Mouse (Mus musculus): Measurements from ENCODE around the gene 4930558C23Rik. TPM values are rescaled to one million over a fixed set of nuclear protein-coding genes. Genes with fewer than 3 reads are reported as not detected.
"Not testable (repeated sequence)": the region's sequence is repeated elsewhere in the genome, so short reads cannot be mapped to it uniquely, and the experiment has no call there.

4930558C23Rik gene
- polyA plus RNA-seq, 1 experiment from 2014 or later = not detected

- Histone ChIP-seq H3K4me2 (no peak overlapping the region), H3K27me3 (no peaks in the 10 kb centered on the region), H3K4me3 (no peak overlapping the region), H3K9me3 (no peaks in the 10 kb centered on the region), H3K9ac (no peak overlapping the region), H3K27ac (replicated peaks) (no peak overlapping the region), H3K36me3 (peaks cover 12% of the 10 kb centered on the region), H3K4me1 (replicated peaks) (peaks cover 6% of the 10 kb centered on the region)
- no peak for ATAC-seq (ENCODE audit: low FRiP score, low read depth)
- WGBS = 98% methylated on average over 2 of the region's 2 CpGs
Measured at GRCm38 (mm10) chr3:95357746-95358145, 44.9 kb downstream of the 4930558C23Rik start.

- H3K4me2 ChIP-seq = peak within 1 kb of the TSS; percentile 50
- peak within 1 kb of the TSS; percentile 45 for H3K4me3 ChIP-seq
- peak within 1 kb of the TSS; percentile 47 for H3K9ac ChIP-seq
- peaks cover 17% of the 10 kb centered on the region for H3K36me3 ChIP-seq
- H3K27me3 ChIP-seq; H3K9me3 ChIP-seq; H3K4me1 ChIP-seq (replicated peaks): not testable (repeated sequence)
- H3K27ac ChIP-seq (replicated peaks) = peak within 1 kb of the TSS; percentile 62; the same call in 1 of the 2 replicates
- WGBS = under 1% methylated on average over 29 of the region's 57 CpGs
- peak; percentile 96 for ATAC-seq (ENCODE audit: low FRiP score, low read depth)
Measured at GRCm38 (mm10) chr3:95356701-95357449, 45.8 kb downstream of the 4930558C23Rik start, which contains the start of gene Setdb1. Gene Setdb1, minus strand, starts transcription at chr3:95357202.

GRCm38 (mm10) chr3:95355911-95356544 lies 46.6 kb downstream of the 4930558C23Rik start:
- not testable (repeated sequence) for H3K9me3 ChIP-seq; H3K9ac ChIP-seq; H3K27ac ChIP-seq (replicated peaks); H3K27me3 ChIP-seq; ATAC-seq (ENCODE audit: low FRiP score, low read depth); H3K4me1 ChIP-seq (replicated peaks)
- H3K36me3 ChIP-seq = peaks cover 21% of the 10 kb centered on the region
- WGBS = 25% methylated on average over 10 of the region's 19 CpGs
- H3K4me2 ChIP-seq = peak overlapping the region; percentile 50
- H3K4me3 ChIP-seq = peak overlapping the region; percentile 45

GRCm38 (mm10) chr3:95349491-95349890 lies 53.1 kb downstream of the 4930558C23Rik start:
- H3K4me2 ChIP-seq = no peak overlapping the region
- no peak overlapping the region for H3K27ac ChIP-seq (replicated peaks)
- no peak for ATAC-seq (ENCODE audit: low FRiP score, low read depth)

GRCm38 (mm10) chr3:95348343-95348742 lies 54.3 kb downstream of the 4930558C23Rik start:
- not testable (repeated sequence) for ATAC-seq (ENCODE audit: low FRiP score, low read depth)
- WGBS = 92% methylated on average over 5 of the region's 5 CpGs

More at GRCm38 (mm10) chr3:95349491-95349890, 53.1 kb downstream of the 4930558C23Rik start:
- Histone ChIP-seq H3K9ac (no peak overlapping the region), H3K4me1 (replicated peaks) (no peaks in the 10 kb centered on the region), H3K9me3 (no peaks in the 10 kb centered on the region), H3K27me3 (no peaks in the 10 kb centered on the region), H3K4me3 (no peak overlapping the region), H3K36me3 (peaks cover 81% of the 10 kb centered on the region)

GRCm38 (mm10) chr3:95346454-95346853 lies 56.2 kb downstream of the 4930558C23Rik start:
- Histone ChIP-seq H3K4me2 (no peak overlapping the region), H3K9ac (no peak overlapping the region), H3K4me1 (replicated peaks) (no peaks in the 10 kb centered on the region), H3K27me3 (no peaks in the 10 kb centered on the region), H3K9me3 (no peaks in the 10 kb centered on the region), H3K4me3 (no peak overlapping the region), H3K27ac (replicated peaks) (no peak overlapping the region), H3K36me3 (peaks cover 85% of the 10 kb centered on the region)
- ATAC-seq (ENCODE audit: low FRiP score, low read depth) = no peak
- WGBS = 95% methylated on average over 7 of the region's 7 CpGs

More at GRCm38 (mm10) chr3:95348343-95348742, 54.3 kb downstream of the 4930558C23Rik start:
- not testable (repeated sequence) for H3K4me2 ChIP-seq; H3K27me3 ChIP-seq; H3K4me3 ChIP-seq; H3K9ac ChIP-seq; H3K4me1 ChIP-seq (replicated peaks); H3K27ac ChIP-seq (replicated peaks); H3K9me3 ChIP-seq
- H3K36me3 ChIP-seq = peaks cover 80% of the 10 kb centered on the region

GRCm38 (mm10) chr3:95343356-95344000 lies 59.2 kb downstream of the 4930558C23Rik start:
- H3K4me1 ChIP-seq (replicated peaks); H3K4me3 ChIP-seq; H3K27me3 ChIP-seq; H3K27ac ChIP-seq (replicated peaks); H3K9ac ChIP-seq; ATAC-seq (ENCODE audit: low FRiP score, low read depth); H3K9me3 ChIP-seq; H3K4me2 ChIP-seq: not testable (repeated sequence)
- H3K36me3 ChIP-seq = peaks cover 89% of the 10 kb centered on the region
- WGBS = 93% methylated on average over 9 of the region's 9 CpGs

GRCm38 (mm10) chr3:95338251-95338650 lies 64.4 kb downstream of the 4930558C23Rik start:
- Histone ChIP-seq H3K36me3 (peaks cover 94% of the 10 kb centered on the region), H3K4me3 (no peak overlapping the region), H3K4me2 (no peak overlapping the region), H3K27me3 (no peaks in the 10 kb centered on the region), H3K9me3 (no peaks in the 10 kb centered on the region), H3K9ac (no peak overlapping the region), H3K27ac (replicated peaks) (no peak overlapping the region), H3K4me1 (replicated peaks) (no peaks in the 10 kb centered on the region)
- 96% methylated on average over 4 of the region's 4 CpGs for WGBS
- ATAC-seq (ENCODE audit: low FRiP score, low read depth) = no peak

- Histone ChIP-seq H3K4me3 (no peak overlapping the region), H3K36me3 (peaks cover 94% of the 10 kb centered on the region), H3K27ac (replicated peaks) (no peak overlapping the region), H3K27me3 (no peaks in the 10 kb centered on the region), H3K4me1 (replicated peaks) (no peaks in the 10 kb centered on the region), H3K9ac (no peak overlapping the region), H3K4me2 (no peak overlapping the region), H3K9me3 (no peaks in the 10 kb centered on the region)
- ATAC-seq (ENCODE audit: low FRiP score, low read depth) = no peak
- 98% methylated on average over 4 of the region's 4 CpGs for WGBS
Measured at GRCm38 (mm10) chr3:95337345-95337744, 65.3 kb downstream of the 4930558C23Rik start.

Other genes with a start within 250 kb of the 4930558C23Rik start
- gene Sema6c, start 242.4 kb downstream of the 4930558C23Rik start, polyA plus RNA-seq (2015; fragmentation: Nextera tagmentation; extraction: Ambion mirVana) = 33.0 and 34.7 TPM in 2 replicates
- gene Gabpb2, start 184.9 kb downstream of the 4930558C23Rik start, polyA plus RNA-seq (2015; fragmentation: Nextera tagmentation; extraction: Ambion mirVana) = 3.4 and 3.6 TPM in 2 replicates
- 57.1 and 59.3 TPM in 2 replicates for gene Cdc42se1, start 174.1 kb downstream of the 4930558C23Rik start, polyA plus RNA-seq (2015; fragmentation: Nextera tagmentation; extraction: Ambion mirVana)
- 323 and 341 TPM in 2 replicates for gene Mllt11, start 170.7 kb downstream of the 4930558C23Rik start, polyA plus RNA-seq (2015; fragmentation: Nextera tagmentation; extraction: Ambion mirVana)
- gene Gm128, start 161.2 kb downstream of the 4930558C23Rik start, polyA plus RNA-seq (2015; fragmentation: Nextera tagmentation; extraction: Ambion mirVana) = 0.13 and 0.19 TPM in 2 replicates
- gene Bnipl, start 151.6 kb downstream of the 4930558C23Rik start, polyA plus RNA-seq (2015; fragmentation: Nextera tagmentation; extraction: Ambion mirVana) = 0.29 TPM in 1 of 2 replicates, not detected in the other
- 34.5 and 36.6 TPM in 2 replicates for gene Mindy1, start 121.5 kb downstream of the 4930558C23Rik start, polyA plus RNA-seq (2015; fragmentation: Nextera tagmentation; extraction: Ambion mirVana)
- gene Prune1, start 120.8 kb downstream of the 4930558C23Rik start, polyA plus RNA-seq (2015; fragmentation: Nextera tagmentation; extraction: Ambion mirVana) = 66.5 and 69.9 TPM in 2 replicates
- 0.47 and 0.72 TPM in 2 replicates for gene Anxa9, start 95.7 kb downstream of the 4930558C23Rik start, polyA plus RNA-seq (2015; fragmentation: Nextera tagmentation; extraction: Ambion mirVana)
- gene Cers2, start 88.0 kb downstream of the 4930558C23Rik start, polyA plus RNA-seq (2015; fragmentation: Nextera tagmentation; extraction: Ambion mirVana) = 92.7 and 101 TPM in 2 replicates
- gene Setdb1, start 45.6 kb downstream of the 4930558C23Rik start, polyA plus RNA-seq (2015; fragmentation: Nextera tagmentation; extraction: Ambion mirVana) = 39.3 and 42.7 TPM in 2 replicates
- 15.8 and 17.5 TPM in 2 replicates for gene Arnt, start 31.5 kb upstream of the 4930558C23Rik start, polyA plus RNA-seq (2015; fragmentation: Nextera tagmentation; extraction: Ambion mirVana)
- gene Ctsk, start 96.4 kb upstream of the 4930558C23Rik start, polyA plus RNA-seq (2015; fragmentation: Nextera tagmentation; extraction: Ambion mirVana) = 7.9 and 8.8 TPM in 2 replicates
- 14.3 and 19.3 TPM in 2 replicates for gene Ctss, start 123.9 kb upstream of the 4930558C23Rik start, polyA plus RNA-seq (2015; fragmentation: Nextera tagmentation; extraction: Ambion mirVana)
- not detected in 2 replicates for gene Hormad1, start 156.8 kb upstream of the 4930558C23Rik start, polyA plus RNA-seq (2015; fragmentation: Nextera tagmentation; extraction: Ambion mirVana)
- 25.8 and 26.8 TPM in 2 replicates for gene Golph3l, start 186.1 kb upstream of the 4930558C23Rik start, polyA plus RNA-seq (2015; fragmentation: Nextera tagmentation; extraction: Ambion mirVana)
- gene Ensa, start 222.2 kb upstream of the 4930558C23Rik start, polyA plus RNA-seq (2015; fragmentation: Nextera tagmentation; extraction: Ambion mirVana) = 109 and 110 TPM in 2 replicates

All from hindbrain, embryonic 15.5 days (tissue).